Mouse (Mus musculus) adrenal gland, postnatal 25 days (tissue): ENCODE data around the gene Bdh1. TPM values are rescaled to one million over a fixed set of nuclear protein-coding genes. Genes with fewer than 3 reads are reported as not detected.

Source experiments
- DNase-seq: peaks from one replicate; pipeline ENCODE4 v3.0.0; 2021; ENCODE audit warnings: mixed read lengths
- total RNA-seq: library from RNA; stranded (reverse); gene quantifications from 2 replicates; pipeline ENCODE4 v1.2.3, GENCODE M21; 2021

The Bdh1 gene
- total RNA-seq, 1 experiment from 2014 or later = 15.6 TPM

GRCm38 (mm10) chr16:31428675-31429470 is 6.8 kb downstream of the Bdh1 start:
- peak; percentile 33 for DNase-seq

- peak; percentile 89 for DNase-seq
Observed at GRCm38 (mm10) chr16:31429471-31430155, 7.5 kb downstream of the Bdh1 start.

- DNase-seq = no peak
Observed at GRCm38 (mm10) chr16:31433466-31434110, 11.5 kb downstream of the Bdh1 start.

GRCm38 (mm10) chr16:31435146-31435545 is 13.1 kb downstream of the Bdh1 start:
- no peak for DNase-seq

- no peak for DNase-seq
Observed at GRCm38 (mm10) chr16:31436085-31436484, 14.0 kb downstream of the Bdh1 start.

- DNase-seq = no peak
Observed at GRCm38 (mm10) chr16:31437358-31437757, 15.3 kb downstream of the Bdh1 start.

- no peak for DNase-seq
Observed at GRCm38 (mm10) chr16:31439529-31439928, 17.4 kb downstream of the Bdh1 start.

GRCm38 (mm10) chr16:31440046-31440445 is 18.0 kb downstream of the Bdh1 start:
- no peak for DNase-seq

GRCm38 (mm10) chr16:31444521-31444920 is 22.4 kb downstream of the Bdh1 start:
- DNase-seq = no peak

GRCm38 (mm10) chr16:31446067-31446853 is 24.2 kb downstream of the Bdh1 start:
- no peak for DNase-seq

- DNase-seq = no peak
Observed at GRCm38 (mm10) chr16:31449973-31450372, 27.9 kb downstream of the Bdh1 start.

GRCm38 (mm10) chr16:31451235-31451634 is 29.2 kb downstream of the Bdh1 start:
- no peak for DNase-seq

GRCm38 (mm10) chr16:31452467-31452866 is 30.4 kb downstream of the Bdh1 start:
- DNase-seq = no peak

GRCm38 (mm10) chr16:31454013-31454412 is 31.9 kb downstream of the Bdh1 start:
- peak; percentile 31 for DNase-seq

GRCm38 (mm10) chr16:31455276-31456045 is 33.4 kb downstream of the Bdh1 start:
- no peak for DNase-seq

- DNase-seq = peak; percentile 82
Observed at GRCm38 (mm10) chr16:31458229-31458918, 36.3 kb downstream of the Bdh1 start.

GRCm38 (mm10) chr16:31459968-31460461 is 37.9 kb downstream of the Bdh1 start:
- DNase-seq = no peak

GRCm38 (mm10) chr16:31460506-31460905 is 38.4 kb downstream of the Bdh1 start:
- no peak for DNase-seq

- DNase-seq = no peak
Observed at GRCm38 (mm10) chr16:31461046-31461445, 39.0 kb downstream of the Bdh1 start.

GRCm38 (mm10) chr16:31462113-31462687 is 40.1 kb downstream of the Bdh1 start:
- DNase-seq = no peak
